Mouse (Mus musculus): Measurements from ENCODE around the gene Rai2. TPM values are rescaled to one million over a fixed set of nuclear protein-coding genes. Genes with fewer than 3 reads are reported as not detected.

The Rai2 gene
- 10 to 100 TPM; 13.4 to 16.8 TPM for total RNA-seq (2021)

DNA sequence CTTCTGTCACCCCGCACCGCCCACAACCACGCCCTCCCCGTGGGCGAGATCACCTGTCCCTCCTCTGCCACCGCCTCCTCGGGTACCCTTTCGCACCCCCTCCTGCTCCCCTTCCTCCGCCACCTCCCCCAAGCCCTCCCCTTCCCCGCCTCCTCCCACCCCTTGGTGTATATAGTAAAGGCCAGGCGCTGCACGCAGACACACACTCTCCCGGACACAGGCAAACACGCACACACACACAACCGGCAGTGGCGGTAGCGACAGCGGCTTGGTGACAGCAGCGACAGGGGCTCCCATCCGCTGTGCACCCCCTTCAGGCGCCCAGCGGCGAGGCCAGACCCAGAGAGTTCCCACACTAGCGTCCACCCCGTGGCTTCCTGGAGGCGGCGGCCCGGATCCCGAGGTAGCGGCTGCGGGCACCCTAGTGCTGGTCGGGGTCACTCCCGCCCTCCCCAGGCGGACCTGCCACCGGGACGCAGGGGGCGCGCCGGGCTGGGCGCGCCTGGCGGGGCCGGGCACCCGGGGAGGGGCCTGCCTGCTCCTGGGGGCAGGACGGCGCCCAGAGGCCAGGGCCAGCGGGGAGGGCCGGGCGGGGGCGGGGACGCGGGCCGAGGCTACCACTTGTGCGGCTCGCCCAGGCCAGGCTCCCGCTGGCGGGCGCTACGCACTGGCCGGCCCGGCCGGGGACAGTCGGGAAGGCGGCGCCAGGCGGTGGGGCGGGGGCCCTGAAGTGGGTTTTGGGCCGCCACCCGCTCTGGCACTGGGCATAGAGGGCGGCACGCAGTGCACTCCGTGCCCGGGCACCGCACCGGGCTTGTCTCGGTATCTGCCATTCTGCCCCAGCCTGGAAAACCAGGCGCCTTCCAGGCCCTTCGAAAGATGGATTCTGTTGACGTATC lies at the start of gene Rai2:
Gene Rai2 (plus strand): TSS at position 205 of the 899 bp plus-strand sequence.
- peak; percentile 17 to 22 for DNase-seq (ENCODE audit: low spot score in 2 of 2)
- intact Hi-C loops (cut with DNase I), result loop anchor here (10.0 kb wide), 1 partner anchor 302 kb away; no protein-coding TSS in a partner anchor

- DNase-seq (ENCODE audit: low spot score in 2 of 2), result peak in 1 of 2 experiments; percentile 1
- intact Hi-C loops (cut with DNase I), result no loop called here
Observed at GRCm38 (mm10) chrX:161689336-161689735, 27.5 kb upstream of the Rai2 start.

DNA sequence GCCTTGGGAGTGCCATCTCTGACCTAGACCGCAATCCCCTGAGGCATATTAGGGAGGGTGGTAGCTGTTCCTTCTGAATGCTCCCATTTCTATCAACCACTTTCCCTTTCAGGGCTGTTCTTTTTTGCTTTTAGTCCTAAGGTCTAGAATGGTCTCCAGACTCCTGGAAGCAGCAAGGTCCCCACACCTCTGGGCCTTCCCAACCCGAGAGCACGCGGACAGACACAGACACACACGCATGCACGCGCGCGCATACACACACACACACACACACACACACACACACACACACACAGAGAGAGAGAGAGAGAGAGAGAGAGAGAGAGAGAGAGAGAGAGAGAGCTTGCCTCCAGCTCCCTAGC lies 385 bp upstream of the Rai2 start:
- intact Hi-C loops (cut with DNase I), result loop anchor here (10.0 kb wide), 1 partner anchor 302 kb away; no protein-coding TSS in a partner anchor

DNA sequence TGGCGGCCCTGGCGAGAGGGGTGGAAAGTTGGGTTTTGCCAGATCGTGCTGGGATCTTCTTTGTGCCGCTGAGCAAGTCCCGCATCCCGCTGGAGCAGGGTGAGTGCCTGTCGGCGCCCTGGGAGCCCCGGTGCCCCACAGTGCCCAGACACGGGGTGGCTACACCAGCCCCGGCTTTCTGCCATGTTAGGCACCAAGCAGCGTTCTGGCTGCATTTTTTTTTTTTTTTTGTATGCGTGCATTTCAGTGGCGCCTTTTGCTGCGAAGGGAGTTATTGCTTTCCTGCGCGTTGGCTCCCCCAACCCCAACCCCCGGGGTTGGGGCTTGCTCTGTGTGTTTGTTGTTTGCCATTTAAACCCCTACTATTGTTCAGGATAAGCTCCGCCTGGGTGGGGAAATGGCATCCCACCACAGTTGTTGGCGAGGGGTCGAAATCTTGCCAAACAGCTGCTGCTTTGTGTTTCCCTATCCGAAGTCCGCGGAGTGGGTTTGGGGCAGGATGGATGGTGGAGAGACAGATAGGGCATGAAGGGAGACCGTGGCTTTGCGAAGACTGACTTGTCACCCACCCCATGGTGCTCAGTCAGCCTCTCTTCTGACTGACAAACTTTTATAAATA lies 1.0 kb downstream of the Rai2 start:
- intact Hi-C loops (cut with DNase I), result loop anchor here (10.0 kb wide), 1 partner anchor 303 kb away; no protein-coding TSS in a partner anchor
- no peak for DNase-seq (ENCODE audit: low spot score in 2 of 2)

More for the DNA sequence above, 385 bp upstream of the Rai2 start:
- DNase-seq (ENCODE audit: low spot score in 2 of 2), result no peak

- no peak for DNase-seq (ENCODE audit: low spot score in 2 of 2)
- intact Hi-C loops (cut with DNase I), result loop anchor here (10.0 kb wide), 1 partner anchor 304 kb away; no protein-coding TSS in a partner anchor
Observed at GRCm38 (mm10) chrX:161718548-161718947, 1.7 kb downstream of the Rai2 start.

- DNase-seq (ENCODE audit: low spot score in 2 of 2), result no peak
- intact Hi-C loops (cut with DNase I), result no loop called here
Observed at GRCm38 (mm10) chrX:161721082-161721481, 4.2 kb downstream of the Rai2 start.

DNA sequence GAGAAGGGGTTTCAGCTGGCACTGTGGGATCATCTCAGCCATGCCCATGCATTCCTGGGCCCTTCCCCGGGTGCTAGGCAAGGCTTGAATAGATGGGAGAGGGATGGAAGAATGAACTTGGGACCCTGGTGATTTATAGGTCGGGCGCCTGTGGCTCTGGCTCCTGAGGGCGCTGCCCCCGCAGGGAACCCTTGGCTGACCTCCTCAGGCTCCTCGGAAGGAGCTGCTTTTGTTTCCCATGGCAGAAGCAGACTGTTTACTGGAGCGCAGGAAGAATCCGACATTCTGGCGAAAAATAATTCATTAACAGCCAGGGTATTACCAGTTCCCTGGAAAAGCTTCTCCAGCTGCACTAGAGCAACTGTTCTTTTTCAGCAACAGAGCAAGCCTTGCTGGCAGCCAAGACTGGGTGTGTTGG lies 6.5 kb downstream of the Rai2 start:
- peak in 1 of 2 experiments; percentile 48 for DNase-seq (ENCODE audit: low spot score in 2 of 2)
- intact Hi-C loops (cut with DNase I), result no loop called here

DNA sequence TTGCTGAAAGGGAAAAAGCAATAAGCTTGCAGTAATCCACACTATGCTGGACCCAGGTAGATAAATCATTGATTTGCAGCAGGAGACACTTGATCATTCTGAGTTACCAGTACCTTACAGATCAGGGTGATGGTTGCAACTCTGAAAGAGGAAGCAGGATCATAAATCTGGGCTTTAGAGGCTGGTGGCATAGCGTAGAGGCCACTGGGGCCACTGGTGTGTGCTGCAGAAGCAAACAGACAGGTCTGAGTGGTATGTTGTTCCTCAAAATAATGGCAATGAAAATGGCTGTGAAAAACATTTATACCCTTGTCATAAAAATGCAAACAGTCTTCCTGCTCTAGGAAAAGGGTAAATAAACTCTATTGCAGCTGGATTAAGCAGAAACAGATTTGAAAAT lies 9.4 kb downstream of the Rai2 start:
- no peak for DNase-seq (ENCODE audit: low spot score in 2 of 2)
- intact Hi-C loops (cut with DNase I), result no loop called here

DNA sequence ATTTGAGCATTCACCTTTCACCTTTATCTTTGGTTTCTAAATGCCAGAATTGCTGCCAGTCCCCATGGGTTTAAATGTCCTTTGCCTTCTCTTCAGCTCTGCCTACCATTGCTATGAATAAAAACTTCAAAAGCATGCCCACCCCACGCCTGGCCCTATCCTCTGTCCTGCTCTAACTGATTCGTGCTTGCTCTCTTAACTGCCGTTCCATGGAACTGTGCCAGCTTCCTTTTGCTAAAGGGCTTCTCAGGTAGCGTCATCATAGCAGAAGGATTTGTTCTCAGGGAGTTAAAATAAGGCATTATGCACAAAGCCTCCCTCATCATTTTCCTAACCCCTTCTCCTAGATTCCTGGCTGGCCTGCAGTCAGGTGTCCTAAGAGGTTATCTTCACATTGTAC lies 11.6 kb downstream of the Rai2 start:
- no peak for DNase-seq (ENCODE audit: low spot score in 2 of 2)
- intact Hi-C loops (cut with DNase I), result no loop called here

GRCm38 (mm10) chrX:161730026-161730425 lies 13.2 kb downstream of the Rai2 start:
- DNase-seq (ENCODE audit: low spot score in 2 of 2), result no peak
- intact Hi-C loops (cut with DNase I), result no loop called here

GRCm38 (mm10) chrX:161731859-161732258 lies 15.0 kb downstream of the Rai2 start:
- DNase-seq (ENCODE audit: low spot score in 2 of 2), result no peak
- intact Hi-C loops (cut with DNase I), result no loop called here

DNA sequence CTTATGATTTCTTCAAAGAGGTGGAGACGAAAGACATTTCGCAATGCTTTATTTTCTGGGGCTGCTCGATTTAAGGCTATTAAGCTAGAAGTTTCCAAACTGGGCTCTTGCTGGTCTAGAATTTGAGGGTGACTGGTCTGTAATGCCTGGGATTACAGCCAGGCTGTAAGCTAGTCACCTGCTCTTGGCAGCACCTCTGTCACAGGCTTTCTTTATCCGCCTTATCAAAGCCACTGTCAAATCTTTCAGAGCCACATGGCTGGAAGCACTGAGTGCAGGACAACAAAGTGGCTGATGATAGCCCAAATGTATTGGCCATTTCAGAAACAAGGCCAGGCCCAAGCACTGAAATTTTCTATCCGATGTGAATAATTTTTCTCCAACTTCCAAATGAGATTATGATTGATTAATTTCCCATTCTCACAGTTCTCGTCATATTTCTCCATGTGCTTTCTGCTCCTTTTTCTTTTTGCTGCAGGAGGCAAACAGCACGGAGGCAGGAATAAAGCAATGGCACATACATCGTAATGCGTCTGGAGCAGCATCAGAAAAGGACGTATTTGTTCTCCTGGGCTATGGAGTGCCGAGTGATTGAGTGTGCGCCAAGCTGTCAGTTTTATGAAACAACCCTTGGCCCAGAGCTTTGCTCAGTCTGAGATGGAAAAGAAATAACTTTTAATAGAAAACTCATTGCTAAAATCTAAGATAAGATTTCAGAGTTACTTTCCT lies 16.9 kb downstream of the Rai2 start:
- intact Hi-C loops (cut with DNase I), result no loop called here
- no peak for DNase-seq (ENCODE audit: low spot score in 2 of 2)

DNA sequence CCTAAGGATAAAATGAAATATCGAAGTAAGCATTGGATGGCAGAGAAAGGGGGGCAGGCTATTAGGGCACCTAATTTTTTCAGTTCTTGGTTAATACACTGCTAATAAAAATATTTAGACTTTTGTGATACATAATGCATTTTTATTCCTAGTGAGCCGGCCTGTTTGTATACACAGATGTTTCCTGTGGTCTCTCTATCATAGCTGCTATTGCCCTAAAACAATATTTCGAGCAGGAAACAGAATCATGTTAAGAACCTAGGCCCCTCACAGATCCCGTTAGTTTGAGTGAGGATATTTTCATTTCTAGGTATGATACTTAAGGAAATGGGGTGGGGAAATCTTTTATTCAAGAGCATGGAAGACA lies 17.4 kb downstream of the Rai2 start:
- no peak for DNase-seq (ENCODE audit: low spot score in 2 of 2)
- intact Hi-C loops (cut with DNase I), result no loop called here

DNA sequence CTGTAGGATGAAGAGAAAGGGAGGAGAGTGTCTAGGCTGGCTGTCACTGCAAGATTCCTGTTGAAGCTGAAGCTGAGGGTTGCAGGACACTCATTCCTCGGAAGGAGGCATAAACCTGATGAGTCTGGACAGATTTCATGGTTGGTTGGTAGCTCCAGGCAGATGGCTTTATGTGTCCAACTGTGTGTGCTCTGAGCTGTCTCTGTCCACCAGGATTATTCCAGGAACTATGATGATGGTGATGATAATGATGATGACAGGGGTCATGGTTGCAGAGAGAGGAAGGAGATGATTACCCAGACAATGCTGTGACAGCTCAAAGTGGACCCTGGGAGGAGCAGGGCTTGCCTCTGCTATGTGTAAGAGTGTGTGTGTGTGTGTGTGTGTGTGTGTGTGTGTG lies 22.5 kb downstream of the Rai2 start:
- intact Hi-C loops (cut with DNase I), result no loop called here
- DNase-seq (ENCODE audit: low spot score in 2 of 2), result no peak

DNA sequence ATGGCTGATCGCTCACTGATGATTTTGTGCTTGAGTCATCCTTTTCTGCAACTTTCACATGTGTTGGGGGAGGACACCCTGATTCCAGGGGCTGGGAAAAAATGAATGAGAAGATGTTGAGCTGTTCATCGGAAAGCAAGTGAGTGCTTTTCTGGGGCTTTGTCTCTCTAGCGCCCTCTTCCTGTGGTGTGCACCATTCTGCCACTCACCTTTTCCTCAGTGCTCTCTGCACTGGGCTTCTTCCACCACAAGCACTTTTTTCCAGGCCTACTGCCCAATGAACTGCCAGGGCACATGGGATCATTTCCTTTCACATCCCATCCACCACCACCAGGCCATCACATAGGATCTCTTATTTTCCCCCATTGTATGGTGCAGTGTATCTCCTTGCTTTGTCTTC lies 26.2 kb downstream of the Rai2 start:
- intact Hi-C loops (cut with DNase I), result no loop called here
- DNase-seq (ENCODE audit: low spot score in 2 of 2), result no peak

DNA sequence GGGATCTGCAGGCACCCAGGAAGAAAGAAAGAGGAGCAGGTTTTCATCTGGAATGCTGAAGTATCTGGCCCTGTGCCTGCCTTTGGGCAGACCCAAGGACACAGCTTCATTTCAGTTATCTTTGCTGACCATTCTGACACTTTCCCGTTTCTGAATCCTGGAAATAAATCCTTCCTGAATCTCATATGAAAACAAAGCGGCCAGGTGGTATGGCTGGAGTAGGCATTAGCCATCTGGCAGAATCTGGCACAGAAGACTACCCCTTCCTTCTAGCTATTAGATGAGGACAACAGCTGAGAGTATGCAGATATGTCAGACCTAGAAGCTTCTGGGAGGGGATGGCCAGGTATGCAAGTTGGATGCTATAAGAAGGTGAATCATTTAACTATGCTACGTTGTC lies 28.4 kb downstream of the Rai2 start:
- DNase-seq (ENCODE audit: low spot score in 2 of 2), result no peak
- intact Hi-C loops (cut with DNase I), result no loop called here

DNA sequence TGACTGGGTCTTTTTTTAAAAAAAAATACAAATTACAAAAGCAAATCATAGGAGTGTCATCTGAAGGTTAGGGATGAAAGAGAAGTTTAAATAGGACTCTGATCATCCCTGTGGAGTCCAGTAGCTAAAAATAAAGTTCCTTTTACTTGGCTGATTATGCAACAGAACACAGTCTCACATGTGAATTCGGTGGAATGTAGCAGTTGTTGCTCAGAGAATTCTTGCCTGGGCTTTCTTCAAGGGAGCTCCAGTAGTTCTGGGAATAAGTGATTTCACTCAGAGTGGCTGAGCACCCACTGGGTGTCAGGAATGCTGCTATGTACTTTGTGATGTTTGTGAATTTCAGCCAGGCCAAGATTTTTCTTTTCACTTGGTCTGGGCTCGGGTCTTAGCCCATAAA lies 30.5 kb downstream of the Rai2 start:
- DNase-seq (ENCODE audit: low spot score in 2 of 2), result peak in 1 of 2 experiments; percentile 30
- intact Hi-C loops (cut with DNase I), result no loop called here

GRCm38 (mm10) chrX:161753514-161753913 lies 36.6 kb downstream of the Rai2 start:
- intact Hi-C loops (cut with DNase I), result no loop called here
- DNase-seq (ENCODE audit: low spot score in 2 of 2), result no peak

DNA sequence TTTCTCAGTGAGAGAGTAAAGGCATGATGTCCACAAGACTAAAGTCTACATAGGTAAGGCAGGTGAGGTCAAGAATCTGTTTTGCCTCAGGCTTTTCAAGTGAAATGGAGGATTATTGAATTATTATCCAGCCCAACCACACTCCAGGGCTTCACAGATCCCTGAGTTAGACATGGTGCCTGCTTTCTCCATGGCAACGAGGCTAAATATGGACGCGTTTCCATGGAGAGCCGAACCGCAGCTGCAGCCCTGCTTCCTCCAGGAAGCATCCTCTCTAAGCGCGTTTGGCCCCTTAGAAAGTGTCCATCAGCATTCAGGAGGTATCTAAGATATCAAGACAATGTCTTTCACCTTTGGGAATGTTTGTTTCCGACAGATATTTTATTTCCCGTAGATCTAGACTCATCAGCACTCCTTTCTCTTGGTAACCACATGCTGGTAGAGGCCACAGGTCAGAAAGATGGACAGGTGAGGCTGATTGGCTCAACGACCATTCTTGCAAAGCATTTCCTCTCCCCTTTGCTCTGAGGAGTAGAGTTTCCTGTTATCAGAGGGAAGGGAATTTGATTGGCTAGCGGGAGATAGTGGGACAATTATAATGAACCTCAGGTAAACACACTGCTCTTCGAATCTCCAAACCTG lies 59.6 kb downstream of the Rai2 start:
- intact Hi-C loops (cut with DNase I), result no loop called here
- DNase-seq (ENCODE audit: low spot score in 2 of 2), result peak; percentile 38 to 57

All from left cerebral cortex, postnatal 25 days (tissue).